Mouse (Mus musculus) frontal cortex, postnatal 25 days (tissue): ENCODE data around the gene Washc1.
A peak's percentile ranks its signal among the peaks of the same experiment; 100 is the strongest.
"Not testable (repeated sequence)": the region's sequence is repeated elsewhere in the genome, so short reads cannot be mapped to it uniquely, and the experiment has no call there.

Experiments
- DNase-seq, 2 experiments: peaks; one replicate each; pipeline ENCODE4 v3.0.0; 2022; ENCODE audit warnings: low spot score in 2 of 2

Gene Washc1

GRCm38 (mm10) chr17:66112166-66112565 is 821 bp downstream of the Washc1 start:
- DNase-seq, result no peak

GRCm38 (mm10) chr17:66118991-66119390 is 7.6 kb downstream of the Washc1 start:
- no peak for DNase-seq

GRCm38 (mm10) chr17:66120701-66121100 is 9.4 kb downstream of the Washc1 start:
- no peak for DNase-seq

DNA sequence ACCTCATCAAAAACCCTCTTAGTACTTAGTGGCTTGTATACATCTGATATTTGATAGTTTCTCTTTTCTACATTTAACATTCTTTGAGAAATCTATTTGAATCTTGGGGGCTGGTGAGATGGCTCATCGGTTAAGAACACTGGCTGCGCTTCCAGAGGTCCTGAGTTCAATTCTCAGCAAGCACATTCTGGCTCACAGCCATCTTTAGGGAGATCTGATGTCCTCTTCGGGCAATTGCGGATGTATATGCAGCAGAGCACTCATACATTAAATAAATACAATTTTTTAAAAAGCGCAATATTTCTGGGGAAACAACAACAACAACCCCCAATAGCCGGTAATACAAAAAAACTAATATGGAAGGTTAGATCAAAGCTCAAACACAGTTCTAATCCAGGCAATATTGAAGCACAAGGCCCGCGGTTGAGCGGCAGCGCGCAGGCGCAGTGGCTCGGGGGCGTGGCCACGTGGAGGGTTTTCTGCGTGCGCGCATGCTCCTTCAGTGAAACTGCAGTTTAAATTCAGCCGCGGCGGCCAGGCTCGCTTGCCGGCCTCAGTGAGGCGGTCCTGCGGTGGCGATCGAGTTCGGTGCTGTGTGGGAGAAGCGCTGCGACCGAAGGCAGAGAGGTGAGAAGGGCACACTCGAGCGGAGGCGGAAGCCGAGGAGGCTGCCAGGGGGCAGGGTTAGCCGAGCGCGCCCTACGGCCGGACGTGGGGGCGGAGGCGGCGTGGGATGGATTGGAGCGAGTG is 11.9 kb downstream of the Washc1 start, which contains the start of gene Ddx11:
Ddx11 (plus strand) TSS at position 455 of the 750 bp plus-strand sequence.
- DNase-seq, result peak; percentile 80 to 90

DNA sequence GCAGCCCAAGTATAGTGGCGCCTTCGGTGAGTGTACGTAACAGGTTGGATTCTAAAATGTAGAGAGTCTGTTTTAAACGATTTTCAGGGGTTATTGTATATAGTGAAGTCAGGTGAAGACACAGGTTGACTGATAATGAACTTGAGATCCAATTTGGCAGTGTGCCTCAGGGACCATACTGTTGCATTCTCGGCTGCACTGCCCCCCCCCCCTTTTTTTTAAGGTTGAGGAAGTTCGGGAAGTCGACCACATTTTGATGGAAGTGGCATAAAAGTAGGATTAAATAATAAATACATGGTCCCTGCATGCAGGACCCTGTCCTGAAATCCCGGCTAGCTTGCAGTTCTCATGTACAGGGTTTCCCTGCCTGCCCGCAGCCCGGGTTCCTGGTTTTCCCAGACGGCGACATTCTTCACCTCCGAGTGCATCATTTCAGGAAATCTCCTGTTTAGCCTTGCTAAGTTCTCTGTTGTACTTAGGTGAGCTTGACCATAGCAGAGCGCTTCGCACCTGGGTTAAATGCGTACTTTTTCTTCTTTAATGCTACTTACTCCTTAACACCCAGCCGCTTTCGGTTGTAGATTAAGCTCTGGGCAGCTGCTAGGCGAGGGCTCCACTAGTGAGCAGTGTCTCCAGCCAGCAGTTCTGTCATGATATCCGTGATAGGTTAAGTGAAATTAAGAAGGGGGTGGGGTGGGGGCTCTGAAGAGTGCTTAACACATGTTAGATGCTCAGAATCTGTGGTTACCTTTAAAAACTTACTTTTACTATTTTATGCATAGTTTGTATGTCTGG is 12.7 kb downstream of the Washc1 start:
- DNase-seq, result no peak

GRCm38 (mm10) chr17:66125211-66125610 is 13.9 kb downstream of the Washc1 start:
- DNase-seq, result no peak

GRCm38 (mm10) chr17:66130371-66130770 is 19.0 kb downstream of the Washc1 start:
- no peak for DNase-seq

DNA sequence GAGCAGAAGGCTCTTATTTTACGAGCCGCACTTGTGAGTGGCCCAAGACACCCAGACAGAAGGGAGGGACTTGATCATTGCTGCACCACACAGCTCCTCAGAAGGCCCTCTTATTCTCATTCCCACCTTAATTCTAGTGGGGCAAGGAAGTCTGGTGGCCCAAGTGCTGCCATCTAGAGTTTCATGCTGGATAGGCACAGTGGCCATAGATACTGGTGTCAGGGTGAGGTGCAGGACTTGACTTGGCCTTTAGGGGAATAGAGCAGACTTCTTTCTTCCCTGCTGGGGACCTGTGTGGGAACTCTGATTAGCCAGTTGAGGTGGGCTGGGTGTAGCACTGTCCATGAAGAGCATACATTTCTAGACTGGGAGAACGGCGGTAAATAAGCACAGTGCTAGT is 19.9 kb downstream of the Washc1 start:
- DNase-seq, result no peak

DNA sequence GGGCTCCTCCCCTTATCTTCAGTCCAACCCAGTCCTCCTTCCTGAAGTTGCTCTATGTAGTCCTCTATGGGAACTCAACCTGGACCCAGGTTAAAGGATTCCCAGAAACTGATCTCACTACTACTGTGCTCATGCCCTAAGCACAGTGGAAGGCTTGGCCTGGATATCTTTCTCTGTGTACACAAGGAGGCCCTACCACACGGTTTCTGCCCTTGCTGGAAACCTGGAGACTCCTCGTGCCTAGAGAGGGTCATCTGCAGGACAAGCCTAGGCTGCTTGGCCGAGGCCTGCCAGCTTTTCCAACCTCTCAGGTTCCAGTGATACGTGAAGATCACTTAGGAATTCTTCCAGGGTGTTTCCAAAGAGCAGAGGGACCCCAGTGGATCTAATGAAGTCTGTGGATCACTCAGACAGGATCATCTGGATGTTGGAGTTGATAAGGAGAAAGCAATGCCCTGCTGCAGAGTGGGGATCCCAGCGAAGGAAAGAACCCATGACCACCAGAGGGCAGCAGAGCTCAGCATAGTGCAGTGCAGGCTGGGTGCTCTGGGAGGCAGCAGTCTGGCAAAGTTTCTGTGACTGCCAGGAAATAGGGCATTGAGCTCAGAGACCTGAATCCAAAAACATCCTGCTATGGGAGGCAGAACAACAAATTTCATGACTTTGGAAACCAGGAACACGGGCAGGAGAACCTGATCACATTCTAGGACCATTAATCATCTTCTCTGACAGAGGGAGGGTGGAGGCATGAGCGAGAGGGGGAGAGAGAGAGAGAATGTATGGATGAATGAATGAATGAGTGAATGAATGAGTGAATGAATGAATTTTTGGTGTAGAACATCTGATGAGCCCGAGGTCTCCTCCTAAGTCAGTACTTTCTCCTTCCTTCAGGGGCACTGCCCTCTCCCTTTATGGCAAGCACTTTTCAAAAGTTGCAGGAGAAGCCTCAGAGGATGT is 41.6 kb downstream of the Washc1 start:
- DNase-seq, result not testable (repeated sequence)

GRCm38 (mm10) chr17:66153735-66154423 is 42.5 kb downstream of the Washc1 start:
- DNase-seq, result not testable (repeated sequence)

- no peak for DNase-seq
Observed at GRCm38 (mm10) chr17:66154876-66155275, 43.5 kb downstream of the Washc1 start.

DNA sequence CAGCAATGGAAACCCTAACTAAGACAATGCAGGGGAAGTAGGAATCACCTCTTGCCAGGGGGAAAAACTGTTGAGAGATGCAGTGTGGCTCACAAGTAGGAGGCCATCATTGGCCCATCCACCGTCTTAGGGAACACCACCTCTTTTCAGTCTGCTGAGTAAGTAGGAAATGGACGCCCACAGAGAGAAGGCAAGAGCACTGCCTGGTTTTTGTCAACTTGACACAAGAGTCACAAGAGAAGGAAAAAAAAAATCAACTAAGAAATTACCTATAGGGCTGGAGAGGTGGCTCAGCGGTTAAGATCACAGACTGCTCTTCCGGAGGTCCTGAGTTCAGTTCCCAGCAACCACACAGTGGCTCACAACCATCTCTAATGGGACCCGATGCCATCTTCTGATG is 46.9 kb downstream of the Washc1 start:
- no peak for DNase-seq

DNA sequence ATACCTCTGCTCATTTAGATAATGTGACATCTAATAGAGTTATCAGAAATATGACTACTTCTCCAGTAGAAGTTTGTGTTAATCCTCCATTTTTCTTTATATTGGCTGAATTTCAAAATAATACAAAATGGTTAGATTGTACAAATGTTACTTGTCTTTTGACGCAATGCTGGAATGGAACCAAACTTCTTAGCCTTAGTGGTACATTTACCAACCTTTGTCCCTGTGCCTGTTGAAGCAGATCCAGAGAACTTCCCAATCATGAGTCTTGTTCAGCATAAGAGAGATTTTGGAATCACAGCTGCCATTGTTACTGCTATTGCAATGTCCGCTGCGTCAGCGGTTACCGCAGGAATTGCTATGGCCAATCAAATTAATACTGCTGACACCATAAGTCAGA is 55.8 kb downstream of the Washc1 start:
- not testable (repeated sequence) for DNase-seq
